Mouse (Mus musculus) liver, embryonic 13.5 days (tissue): ENCODE data around the gene Kcnab1. TPM values are rescaled to one million over a fixed set of nuclear protein-coding genes. Genes with fewer than 3 reads are reported as not detected.

Experiments used
- ATAC-seq: fragments of 200-750 bp; cut with Nextera tagmentation; 2 replicates; pipeline ENCODE4 v1.8.0; 2017; ENCODE audit warnings: low read depth, mild to moderate bottlenecking, moderate number of reproducible peaks, moderate library complexity
- DNase-seq: peaks from one replicate; pipeline ENCODE4 v3.0.0; 2022
- H3K27ac ChIP-seq: fragments of 300-500 bp; sonication (generic); 2 replicates; pipeline ENCODE4 v1.5.1; 2015; ENCODE audit warnings: moderate library complexity, mild to moderate bottlenecking, inconsistent platforms
- H3K27me3 ChIP-seq: fragments of 300-500 bp; sonication (generic); 2 replicates; pipeline ENCODE4 v1.6.1; 2015; ENCODE audit warnings: mild to moderate bottlenecking, inconsistent platforms
- H3K36me3 ChIP-seq: fragments of 300-500 bp; sonication (generic); 2 replicates; pipeline ENCODE4 v1.6.1; 2015; ENCODE audit warnings: mild to moderate bottlenecking, inconsistent platforms
- H3K4me1 ChIP-seq: fragments of 300-500 bp; sonication (generic); replicated peaks from 2 replicates; pipeline ENCODE4 v1.6.1; 2015; ENCODE audit warnings: inconsistent platforms
- H3K4me2 ChIP-seq: fragments of 300-500 bp; sonication (generic); 2 replicates; pipeline ENCODE4 v1.6.1; 2015; ENCODE audit warnings: inconsistent platforms, mild to moderate bottlenecking, moderate library complexity
- H3K4me3 ChIP-seq: fragments of 300-500 bp; sonication (generic); replicated peaks from 2 replicates; pipeline ENCODE4 v1.5.1; 2015; ENCODE audit warnings: mild to moderate bottlenecking, inconsistent platforms
- H3K9ac ChIP-seq: fragments of 300-500 bp; sonication (generic); 2 replicates; pipeline ENCODE4 v1.6.1; 2015; ENCODE audit warnings: mild to moderate bottlenecking, inconsistent platforms
- H3K9me3 ChIP-seq: fragments of 300-500 bp; sonication (generic); replicated peaks from 2 replicates; pipeline ENCODE4 v1.6.1; 2016; ENCODE audit warnings: inconsistent platforms
- WGBS: fragments of 180-500 bp; shearing (Covaris S2); methylation state at CpG from one replicate; pipeline ENCODE4 v1.1.7; 2015; ENCODE audit not compliant: insufficient replicate concordance; 5-methylcytosine and 5-hydroxymethylcytosine counted together
- polyA plus RNA-seq: library from polyadenylated mRNA; unstranded; fragments of >200 nt; fragmentation: Nextera tagmentation; extraction: Ambion mirVana; gene quantifications from 2 replicates; pipeline ENCODE4 v1.2.1, GENCODE M21; 2015

Kcnab1 gene
- 0.83 and 0.96 TPM in 2 replicates for polyA plus RNA-seq

- Histone ChIP-seq H3K27ac (no peak within 1 kb of the TSS), H3K4me3 (peak within 1 kb of the TSS; percentile 22), H3K9me3 (no peaks in the 10 kb centered on the region), H3K36me3 (no peaks in the 10 kb centered on the region), H3K9ac (no peak within 1 kb of the TSS), H3K27me3 (peaks cover 18% of the 10 kb centered on the region; the same call in 1 of the 2 replicates), H3K4me2 (peak within 1 kb of the TSS; percentile 42), H3K4me1 (no peaks in the 10 kb centered on the region)
- no peak for DNase-seq
- 4% methylated on average over 30 of the region's 30 CpGs for WGBS
- no peak for ATAC-seq
Measured at GRCm38 (mm10) chr3:65108945-65109921, at the start of gene Kcnab1. Kcnab1 (plus strand) TSS chr3:65109384.

- ATAC-seq (no peak), DNase-seq (no peak)
- Histone ChIP-seq H3K9ac (no peak overlapping the region), H3K27ac (no peak overlapping the region), H3K9me3 (no peaks in the 10 kb centered on the region; the same call in 1 of the 2 replicates), H3K4me3 (no peak overlapping the region), H3K4me1 (no peaks in the 10 kb centered on the region), H3K36me3 (no peaks in the 10 kb centered on the region), H3K27me3 (no peaks in the 10 kb centered on the region), H3K4me2 (no peak overlapping the region)
- 54% methylated on average over 2 of the region's 2 CpGs for WGBS
Measured at GRCm38 (mm10) chr3:65088295-65088694, 20.9 kb upstream of the Kcnab1 start.

GRCm38 (mm10) chr3:65104117-65104516 is 5.1 kb upstream of the Kcnab1 start:
- DNase-seq (no peak), ATAC-seq (no peak)
- Histone ChIP-seq H3K36me3 (no peaks in the 10 kb centered on the region), H3K4me1 (no peaks in the 10 kb centered on the region), H3K4me2 (no peak overlapping the region), H3K4me3 (no peak overlapping the region), H3K9ac (no peak overlapping the region), H3K27ac (no peak overlapping the region), H3K27me3 (peaks cover 8% of the 10 kb centered on the region; the same call in 1 of the 2 replicates), H3K9me3 (no peaks in the 10 kb centered on the region)
- WGBS = 52% methylated on average over 6 of the region's 6 CpGs

GRCm38 (mm10) chr3:65110190-65110589 is 1.0 kb downstream of the Kcnab1 start:
- no peaks in the 10 kb centered on the region for H3K4me1 ChIP-seq
- H3K9ac ChIP-seq = no peak overlapping the region
- H3K4me2 ChIP-seq = no peak overlapping the region
- DNase-seq (no peak), ATAC-seq (no peak)
- WGBS = 65% methylated on average over 9 of the region's 9 CpGs
- no peak overlapping the region for H3K4me3 ChIP-seq
- peaks cover 18% of the 10 kb centered on the region; the same call in 1 of the 2 replicates for H3K27me3 ChIP-seq
- H3K27ac ChIP-seq = no peak overlapping the region
- H3K9me3 ChIP-seq = no peaks in the 10 kb centered on the region
- H3K36me3 ChIP-seq = no peaks in the 10 kb centered on the region

- DNase-seq (no peak), ATAC-seq (no peak)
- Histone ChIP-seq H3K4me2 (no peak overlapping the region), H3K27me3 (peaks cover 18% of the 10 kb centered on the region; the same call in 1 of the 2 replicates), H3K36me3 (no peaks in the 10 kb centered on the region), H3K4me1 (no peaks in the 10 kb centered on the region), H3K9me3 (no peaks in the 10 kb centered on the region), H3K4me3 (no peak overlapping the region), H3K27ac (no peak overlapping the region), H3K9ac (no peak overlapping the region)
- 57% methylated on average over 2 of the region's 2 CpGs for WGBS
Measured at GRCm38 (mm10) chr3:65111176-65111575, 2.0 kb downstream of the Kcnab1 start.

- no peak for ATAC-seq
- Histone ChIP-seq H3K9ac (no peak overlapping the region), H3K27me3 (no peaks in the 10 kb centered on the region; the same call in 1 of the 2 replicates), H3K36me3 (no peaks in the 10 kb centered on the region), H3K4me1 (no peaks in the 10 kb centered on the region), H3K27ac (no peak overlapping the region), H3K9me3 (0 out of 2 replicates have a peak, but pooled peaks cover 2% of the 10 kb centered on the region), H3K4me2 (no peak overlapping the region), H3K4me3 (no peak overlapping the region)
- 70% methylated on average over 6 of the region's 6 CpGs for WGBS
- no peak for DNase-seq
Measured at GRCm38 (mm10) chr3:65115164-65115563, 6.0 kb downstream of the Kcnab1 start.

GRCm38 (mm10) chr3:65116958-65117357 is 7.8 kb downstream of the Kcnab1 start:
- no peaks in the 10 kb centered on the region for H3K36me3 ChIP-seq
- no peaks in the 10 kb centered on the region for H3K27me3 ChIP-seq
- ATAC-seq (no peak), DNase-seq (no peak)
- H3K9ac ChIP-seq = no peak overlapping the region
- WGBS = 69% methylated on average over 3 of the region's 3 CpGs
- no peak overlapping the region for H3K4me3 ChIP-seq
- 0 out of 2 replicates have a peak, but pooled peaks cover 2% of the 10 kb centered on the region for H3K9me3 ChIP-seq
- H3K4me1 ChIP-seq = no peaks in the 10 kb centered on the region
- H3K27ac ChIP-seq = no peak overlapping the region
- no peak overlapping the region for H3K4me2 ChIP-seq

- H3K4me3 ChIP-seq = no peak overlapping the region
- no peak overlapping the region for H3K4me2 ChIP-seq
- no peak overlapping the region for H3K27ac ChIP-seq
- H3K9me3 ChIP-seq = 0 out of 2 replicates have a peak, but pooled peaks cover 2% of the 10 kb centered on the region
- no peaks in the 10 kb centered on the region for H3K4me1 ChIP-seq
- no peak for ATAC-seq
- no peaks in the 10 kb centered on the region for H3K36me3 ChIP-seq
- WGBS = 60% methylated on average over 8 of the region's 8 CpGs
- DNase-seq = no peak
- no peaks in the 10 kb centered on the region for H3K27me3 ChIP-seq
- no peak overlapping the region for H3K9ac ChIP-seq
Measured at GRCm38 (mm10) chr3:65117365-65117764, 8.2 kb downstream of the Kcnab1 start.

- H3K27me3 ChIP-seq = no peaks in the 10 kb centered on the region
- ATAC-seq = no peak
Measured at GRCm38 (mm10) chr3:65124975-65125374, 15.8 kb downstream of the Kcnab1 start.

GRCm38 (mm10) chr3:65129625-65130024 is 20.4 kb downstream of the Kcnab1 start:
- Histone ChIP-seq H3K9me3 (no peaks in the 10 kb centered on the region), H3K9ac (no peak overlapping the region), H3K27ac (no peak overlapping the region), H3K4me3 (no peak overlapping the region), H3K27me3 (no peaks in the 10 kb centered on the region), H3K36me3 (no peaks in the 10 kb centered on the region), H3K4me2 (no peak overlapping the region), H3K4me1 (no peaks in the 10 kb centered on the region)
- ATAC-seq = no peak
- 59% methylated on average over 1 of the region's 1 CpGs for WGBS
- DNase-seq = no peak

More at GRCm38 (mm10) chr3:65124975-65125374, 15.8 kb downstream of the Kcnab1 start:
- Histone ChIP-seq H3K27ac (no peak overlapping the region), H3K9me3 (no peaks in the 10 kb centered on the region), H3K4me3 (no peak overlapping the region), H3K36me3 (no peaks in the 10 kb centered on the region), H3K4me1 (no peaks in the 10 kb centered on the region), H3K9ac (no peak overlapping the region), H3K4me2 (no peak overlapping the region)
- 59% methylated on average over 3 of the region's 3 CpGs for WGBS
- DNase-seq = no peak

GRCm38 (mm10) chr3:65134931-65135330 is 25.7 kb downstream of the Kcnab1 start:
- no peak for ATAC-seq
- Histone ChIP-seq H3K9ac (no peak overlapping the region), H3K27me3 (no peaks in the 10 kb centered on the region), H3K36me3 (no peaks in the 10 kb centered on the region), H3K27ac (no peak overlapping the region), H3K4me2 (no peak overlapping the region), H3K4me1 (no peaks in the 10 kb centered on the region), H3K9me3 (no peaks in the 10 kb centered on the region), H3K4me3 (no peak overlapping the region)
- WGBS = 56% methylated on average over 5 of the region's 5 CpGs
- DNase-seq = no peak
